Mouse (Mus musculus) macrophage (primary cell): ENCODE results near the gene Thap2. TPM values are rescaled to one million over a fixed set of nuclear protein-coding genes. Genes with fewer than 3 reads are reported as not detected.
A peak's percentile ranks its signal among the peaks of the same experiment; 100 is the strongest.

ENCODE experiments used
- H3K27ac ChIP-seq: fragments of 350-480 bp; formaldehyde crosslinking; 2 replicates; pipeline ENCODE4 v1.9.0; 2021
- H3K36me3 ChIP-seq: fragments of 350-480 bp; formaldehyde crosslinking; 2 replicates; pipeline ENCODE4 v1.9.0; 2021; ENCODE audit errors: inconsistent target
- H3K4me3 ChIP-seq: fragments of 350-480 bp; formaldehyde crosslinking; 2 replicates; pipeline ENCODE4 v1.9.0; 2021; ENCODE audit errors: inconsistent target
- H3K79me2 ChIP-seq: fragments of 350-480 bp; formaldehyde crosslinking; 2 replicates; pipeline ENCODE4 v1.9.0; 2021; ENCODE audit errors: inconsistent target
- WGBS: methylation state at CpG from one replicate; pipeline ENCODE4 v1.1.7; 2026; ENCODE audit warnings: inconsistent platforms; ENCODE audit not compliant: missing documents; 5-methylcytosine and 5-hydroxymethylcytosine counted together
- polyA plus RNA-seq: library from polyadenylated mRNA; stranded (reverse); fragments of 250-400 nt; gene quantifications from 3 replicates; pipeline ENCODE4 v1.2.4, GENCODE M21; 2018; ENCODE audit warnings: inconsistent platforms
- total RNA-seq, 78 experiments: library from RNA; depleted of rRNA; stranded (reverse); fragments of 250-400 nt; gene quantifications; 1 replicate in 9 of 78; 2 replicates in 24 of 78; 3 replicates in 43 of 78; 4 replicates in 2 of 78; pipeline ENCODE4 v1.2.4; 2018; ENCODE audit warnings: inconsistent platforms in 56 of 78

Thap2 gene
- total RNA-seq (2018; cell fraction: chromatin; rRNA removed), result 10 to 100 TPM in 11 of 26 experiments, 1 to 10 TPM in 15; 4.6 to 27.3 (median 9.7) TPM
- total RNA-seq (2018; cell fraction: cytosol; rRNA removed), result 1 to 10 TPM; 1.0 to 8.6 (median 5.1) TPM
- 10 to 100 TPM in 16 of 26 experiments, 1 to 10 TPM in 10; 5.0 to 28.3 (median 11.4) TPM for total RNA-seq (2018; cell fraction: nucleus; rRNA removed)
- 4.7 to 6.2 TPM (median 5.7 TPM) in 3 replicates for polyA plus RNA-seq

- H3K4me3 ChIP-seq, result peak within 1 kb of the TSS; percentile 86
- H3K79me2 ChIP-seq, result peaks cover 84% of the 10 kb centered on the region
- H3K36me3 ChIP-seq, result no peaks in the 10 kb centered on the region; the same call in 1 of the 2 replicates
- H3K27ac ChIP-seq, result peak within 1 kb of the TSS; percentile 84
- 1% methylated on average over 62 of the region's 65 CpGs for WGBS
These were observed at the start of gene Thap2, which contains the start of gene Zfc3h1 for GRCm38 (mm10) chr10:115384221-115385017. Gene Thap2, minus strand, starts transcription at chr10:115384443. Gene Zfc3h1, plus strand, starts transcription at chr10:115384959.

GRCm38 (mm10) chr10:115425351-115425750 is 41.1 kb upstream of the Thap2 start:
- no peak overlapping the region for H3K4me3 ChIP-seq
- H3K36me3 ChIP-seq, result peaks cover 89% of the 10 kb centered on the region
- 93% methylated on average over 2 of the region's 2 CpGs for WGBS
- no peaks in the 10 kb centered on the region; the same call in 1 of the 2 replicates for H3K79me2 ChIP-seq
- no peak overlapping the region for H3K27ac ChIP-seq

GRCm38 (mm10) chr10:115421976-115422375 is 37.7 kb upstream of the Thap2 start:
- peaks cover under 1% of the 10 kb centered on the region; the same call in 1 of the 2 replicates for H3K79me2 ChIP-seq
- H3K36me3 ChIP-seq, result peaks cover 93% of the 10 kb centered on the region
- H3K27ac ChIP-seq, result no peak overlapping the region
- WGBS, result 91% methylated on average over 4 of the region's 4 CpGs
- H3K4me3 ChIP-seq, result no peak overlapping the region

GRCm38 (mm10) chr10:115414056-115414455 is 29.8 kb upstream of the Thap2 start:
- Histone ChIP-seq H3K36me3 (peaks cover 96% of the 10 kb centered on the region), H3K79me2 (peaks cover 21% of the 10 kb centered on the region; the same call in 1 of the 2 replicates)

GRCm38 (mm10) chr10:115413496-115413895 is 29.3 kb upstream of the Thap2 start:
- Histone ChIP-seq H3K4me3 (no peak overlapping the region), H3K27ac (no peak overlapping the region), H3K79me2 (peaks cover 27% of the 10 kb centered on the region; the same call in 1 of the 2 replicates), H3K36me3 (peaks cover 96% of the 10 kb centered on the region)
- WGBS, result 96% methylated on average over 2 of the region's 2 CpGs

More at GRCm38 (mm10) chr10:115414056-115414455, 29.8 kb upstream of the Thap2 start:
- Histone ChIP-seq H3K4me3 (no peak overlapping the region), H3K27ac (no peak overlapping the region)
- WGBS, result 94% methylated on average over 3 of the region's 3 CpGs

- 79% methylated on average over 6 of the region's 6 CpGs for whole genome bisulfite sequencing
- H3K79me2 ChIP-seq, result peaks cover 41% of the 10 kb centered on the region
- no peak overlapping the region for H3K27ac ChIP-seq
- H3K36me3 ChIP-seq, result peaks cover 89% of the 10 kb centered on the region
- no peak overlapping the region for H3K4me3 ChIP-seq
These were observed 22.1 kb upstream of the Thap2 start for GRCm38 (mm10) chr10:115406393-115406792.

- peaks cover 44% of the 10 kb centered on the region for H3K36me3 ChIP-seq
These were observed 7.7 kb upstream of the Thap2 start for GRCm38 (mm10) chr10:115391896-115392295.

GRCm38 (mm10) chr10:115391076-115391475 is 6.8 kb upstream of the Thap2 start:
- H3K79me2 ChIP-seq, result peaks cover 100% of the 10 kb centered on the region
- no peak overlapping the region for H3K4me3 ChIP-seq
- peaks cover 36% of the 10 kb centered on the region for H3K36me3 ChIP-seq
- WGBS, result 94% methylated on average over 4 of the region's 4 CpGs
- no peak overlapping the region for H3K27ac ChIP-seq

More at GRCm38 (mm10) chr10:115391896-115392295, 7.7 kb upstream of the Thap2 start:
- Histone ChIP-seq H3K79me2 (peaks cover 100% of the 10 kb centered on the region), H3K4me3 (no peak overlapping the region), H3K27ac (no peak overlapping the region)
- WGBS, result 100% methylated on average over 1 of the region's 1 CpGs

- Histone ChIP-seq H3K36me3 (peaks cover 19% of the 10 kb centered on the region), H3K4me3 (no peak overlapping the region), H3K79me2 (peaks cover 88% of the 10 kb centered on the region), H3K27ac (no peak overlapping the region)
- WGBS, result 92% methylated on average over 3 of the region's 3 CpGs
These were observed 3.6 kb upstream of the Thap2 start for GRCm38 (mm10) chr10:115387891-115388290.

- 0% methylated on average over 97 of the region's 101 CpGs for WGBS
- peak overlapping the region; percentile 84 for H3K27ac ChIP-seq
- peaks cover 5% of the 10 kb centered on the region for H3K36me3 ChIP-seq
- peak overlapping the region; percentile 86 for H3K4me3 ChIP-seq
- H3K79me2 ChIP-seq, result peaks cover 88% of the 10 kb centered on the region
These were observed 1.1 kb upstream of the Thap2 start for GRCm38 (mm10) chr10:115385018-115386002.

- 3% methylated on average over 12 of the region's 15 CpGs for WGBS
- Histone ChIP-seq H3K36me3 (no peaks in the 10 kb centered on the region), H3K27ac (peak overlapping the region; percentile 84), H3K4me3 (peak overlapping the region; percentile 86), H3K79me2 (peaks cover 77% of the 10 kb centered on the region)
These were observed 511 bp downstream of the Thap2 start for GRCm38 (mm10) chr10:115383644-115384220.

- Histone ChIP-seq H3K36me3 (no peaks in the 10 kb centered on the region), H3K79me2 (peaks cover 70% of the 10 kb centered on the region), H3K4me3 (peak overlapping the region; percentile 86), H3K27ac (peak overlapping the region; percentile 84; the same call in 1 of the 2 replicates)
- WGBS, result 65% methylated on average over 11 of the region's 12 CpGs
These were observed 1.2 kb downstream of the Thap2 start for GRCm38 (mm10) chr10:115382846-115383643.

GRCm38 (mm10) chr10:115381506-115382084 is 2.6 kb downstream of the Thap2 start:
- no peak overlapping the region for H3K4me3 ChIP-seq
- 100% methylated on average over 1 of the region's 2 CpGs for WGBS
- no peaks in the 10 kb centered on the region for H3K36me3 ChIP-seq
- no peak overlapping the region for H3K27ac ChIP-seq
- H3K79me2 ChIP-seq, result peaks cover 62% of the 10 kb centered on the region
